Mouse (Mus musculus): ENCODE results near the gene Slc25a43.

- no peak for TF ChIP-seq CTCF (IDR thresholded peaks at IDR 0.05)
- TF ChIP-seq POLR2A (IDR thresholded peaks at IDR 0.05; ENCODE audit: insufficient read depth, low read depth, low read length), result no peak
- TF ChIP-seq EP300 (IDR thresholded peaks at IDR 0.05; ENCODE audit: insufficient read depth, low read depth, low read length), result no peak
These were observed 20.0 kb downstream of the Slc25a43 start for GRCm38 (mm10) chrX:36763298-36763933.
